Mouse (Mus musculus) forebrain, postnatal 0 days (tissue): Measurements from ENCODE around the gene Chd9. TPM values are rescaled to one million over a fixed set of nuclear protein-coding genes. Genes with fewer than 3 reads are reported as not detected.
A peak's percentile ranks its signal among the peaks of the same experiment; 100 is the strongest.

Experiments
- ATAC-seq: fragments of 200-750 bp; cut with Nextera tagmentation; 2 replicates; pipeline ENCODE4 v1.8.0; 2017; ENCODE audit warnings: mild to moderate bottlenecking, moderate library complexity
- DNase-seq: peaks from one replicate; pipeline ENCODE4 v3.0.0-alpha.2; 2015
- H3K27ac ChIP-seq: fragments of 300-500 bp; sonication (generic); 2 replicates; pipeline ENCODE4 v1.5.1; 2014; ENCODE audit warnings: low read depth, mild to moderate bottlenecking, antibody characterized with exemption, low read length, moderate library complexity, mixed read lengths
- H3K27me3 ChIP-seq: fragments of 300-500 bp; sonication (generic); 2 replicates; pipeline ENCODE4 v1.6.1; 2014; ENCODE audit warnings: mild to moderate bottlenecking, low read length, mixed read lengths; ENCODE audit not compliant: insufficient read depth
- H3K36me3 ChIP-seq: fragments of 300-500 bp; sonication (generic); 2 replicates; pipeline ENCODE4 v1.6.1; 2014; ENCODE audit warnings: mild to moderate bottlenecking, moderate library complexity; ENCODE audit not compliant: insufficient read depth
- H3K4me1 ChIP-seq: fragments of 300-500 bp; sonication (generic); 2 replicates; pipeline ENCODE4 v1.6.1; 2014; ENCODE audit warnings: antibody characterized with exemption; ENCODE audit not compliant: insufficient read depth
- H3K4me2 ChIP-seq: fragments of 300-500 bp; sonication (generic); 2 replicates; pipeline ENCODE4 v1.6.1; 2014; ENCODE audit warnings: low read depth, mild to moderate bottlenecking, moderate library complexity
- H3K4me3 ChIP-seq: fragments of 300-500 bp; sonication (generic); 2 replicates; pipeline ENCODE4 v1.5.1; 2014; ENCODE audit warnings: low read depth, low read length, mixed read lengths
- H3K9ac ChIP-seq: fragments of 300-500 bp; sonication (generic); 2 replicates; pipeline ENCODE4 v1.6.1; 2014; ENCODE audit warnings: mild to moderate bottlenecking
- H3K9me3 ChIP-seq: fragments of 300-500 bp; sonication (generic); 2 replicates; pipeline ENCODE4 v1.6.1; 2016; ENCODE audit warnings: low read length
- CTCF ChIP-seq: sonication (generic); IDR thresholded peaks from 2 replicates; pipeline ENCODE4 v1.5.1; 2016; ENCODE audit warnings: antibody characterized with exemption, control low read depth, low read depth
- WGBS: fragments of 180-500 bp; shearing (Covaris S2); extraction: QIAGEN DNeasy Blood & Tissue Kit; methylation state at CpG from one replicate; pipeline ENCODE4 v1.1.7; 2014; 5-methylcytosine and 5-hydroxymethylcytosine counted together
- polyA plus RNA-seq: library from polyadenylated mRNA; unstranded; fragments of >200 nt; fragmentation: Nextera tagmentation; extraction: Ambion mirVana; gene quantifications from 2 replicates; pipeline ENCODE4 v1.2.1, GENCODE M21; 2015
- total RNA-seq: library from RNA; depleted of rRNA; stranded (reverse); fragments of >200 nt; gene quantifications from 2 replicates; pipeline ENCODE4 v1.2.3, GENCODE M21; 2014

Gene Chd9
- total and polyA plus RNA-seq, 2 experiments from 2014 or later = 73.6 to 74.5 TPM

DNA sequence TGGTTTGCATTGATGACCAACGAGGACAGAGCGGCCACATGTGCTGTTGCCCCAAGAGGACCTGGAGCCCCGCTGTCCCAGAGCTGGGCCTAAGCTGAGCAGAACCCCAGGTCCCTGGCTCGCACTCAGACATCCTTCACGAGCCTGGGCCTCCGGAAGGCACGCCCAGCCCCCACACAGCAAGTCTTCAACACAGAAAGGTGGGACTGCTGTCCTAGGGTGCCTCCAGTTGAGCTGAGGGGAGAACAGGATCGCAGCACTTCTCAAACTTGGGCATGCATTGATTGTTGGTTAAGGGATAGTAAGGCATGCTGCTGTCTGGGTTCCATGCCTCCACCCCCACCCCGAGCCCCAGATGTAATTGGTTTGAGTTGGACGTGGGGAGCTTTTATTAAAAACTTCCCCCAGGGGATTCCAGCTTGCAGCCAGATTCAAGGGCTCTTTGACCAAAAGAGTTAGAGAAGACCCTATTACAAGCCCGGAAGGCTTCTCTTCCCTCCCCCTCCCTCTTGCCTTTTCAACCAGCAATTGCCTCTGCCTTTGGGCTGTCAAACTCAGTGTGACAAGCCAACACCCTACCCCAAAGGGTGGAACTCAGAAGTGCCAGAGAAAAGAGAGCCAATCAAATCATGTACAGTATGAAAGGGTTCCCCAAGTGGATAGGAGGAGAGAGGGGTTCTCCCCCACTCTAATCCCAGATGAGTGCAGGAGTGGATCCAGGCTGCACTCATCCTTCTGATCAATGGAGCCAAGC is 1.0 kb downstream of the Chd9 start:
- Histone ChIP-seq H3K27me3 (no peaks in the 10 kb centered on the region), H3K9ac (peak overlapping the region; percentile 61), H3K9me3 (no peaks in the 10 kb centered on the region), H3K4me3 (peak overlapping the region; percentile 50), H3K27ac (peak overlapping the region; percentile 57; the same call in 1 of the 2 replicates), H3K36me3 (no peaks in the 10 kb centered on the region), H3K4me2 (peak overlapping the region; percentile 84), H3K4me1 (peaks cover 4% of the 10 kb centered on the region; the same call in 1 of the 2 replicates)
- ATAC-seq (peak; percentile 56), DNase-seq (peak; percentile 46)
- WGBS = under 1% methylated on average over 11 of the region's 11 CpGs
- no peak for TF ChIP-seq CTCF

GRCm38 (mm10) chr8:90829825-90830224 is 1.7 kb downstream of the Chd9 start:
- Histone ChIP-seq H3K27ac (no peak overlapping the region), H3K4me2 (0 out of 2 replicates have a peak overlapping the region, but pooled peaks have one; percentile 84), H3K4me3 (no peak overlapping the region), H3K27me3 (no peaks in the 10 kb centered on the region), H3K9ac (no peak overlapping the region), H3K4me1 (peaks cover 4% of the 10 kb centered on the region; the same call in 1 of the 2 replicates), H3K36me3 (no peaks in the 10 kb centered on the region), H3K9me3 (no peaks in the 10 kb centered on the region)
- DNase-seq (no peak), ATAC-seq (no peak)
- WGBS = 65% methylated on average over 1 of the region's 1 CpGs
- no peak for TF ChIP-seq CTCF

GRCm38 (mm10) chr8:90830980-90831379 is 2.8 kb downstream of the Chd9 start:
- no peaks in the 10 kb centered on the region for H3K36me3 ChIP-seq
- H3K9me3 ChIP-seq = no peaks in the 10 kb centered on the region
- H3K27ac ChIP-seq = no peak overlapping the region
- H3K4me1 ChIP-seq = peaks cover 4% of the 10 kb centered on the region; the same call in 1 of the 2 replicates
- ATAC-seq = no peak
- no peak for DNase-seq
- no peak overlapping the region for H3K4me3 ChIP-seq
- 67% methylated on average over 8 of the region's 8 CpGs for WGBS
- H3K9ac ChIP-seq = no peak overlapping the region
- no peaks in the 10 kb centered on the region for H3K27me3 ChIP-seq
- H3K4me2 ChIP-seq = no peak overlapping the region
- TF ChIP-seq CTCF = no peak

DNA sequence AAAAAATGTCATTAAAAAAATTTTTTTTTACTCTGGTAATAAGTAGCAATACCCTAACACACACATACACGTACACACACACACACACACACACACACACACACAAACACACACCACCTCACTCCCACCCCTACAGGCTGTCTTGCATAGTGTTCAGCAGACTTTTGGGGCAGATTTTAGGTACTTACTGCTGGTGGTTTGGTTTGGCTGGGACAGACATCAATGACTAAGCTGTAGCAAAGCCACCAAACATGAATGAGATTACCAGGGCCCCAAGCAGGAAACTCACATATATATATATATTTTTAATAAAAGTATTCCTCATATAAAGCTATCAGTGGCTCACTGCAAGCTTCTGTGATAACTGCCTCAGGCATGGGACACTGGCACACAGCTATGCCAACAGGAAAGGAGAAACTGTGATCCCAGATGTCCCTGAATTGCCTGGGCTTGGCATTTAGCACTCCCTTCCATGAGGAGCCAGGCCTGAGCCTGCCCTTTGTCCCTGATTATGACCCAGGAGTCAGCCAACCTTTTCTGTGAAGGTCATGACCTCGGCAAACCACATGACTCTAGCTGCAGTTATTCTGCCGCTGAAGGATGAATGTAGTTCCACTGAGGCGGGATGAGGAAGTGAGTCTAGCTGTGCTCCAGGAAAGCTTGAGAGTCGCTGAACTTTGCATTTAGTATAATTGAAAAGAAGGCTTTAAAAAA is 4.6 kb downstream of the Chd9 start:
- Histone ChIP-seq H3K9ac (no peak overlapping the region), H3K27me3 (no peaks in the 10 kb centered on the region), H3K36me3 (no peaks in the 10 kb centered on the region), H3K4me2 (no peak overlapping the region), H3K4me1 (peaks cover 4% of the 10 kb centered on the region; the same call in 1 of the 2 replicates), H3K4me3 (no peak overlapping the region), H3K27ac (no peak overlapping the region), H3K9me3 (no peaks in the 10 kb centered on the region)
- ATAC-seq (no peak), DNase-seq (no peak)
- 56% methylated on average over 5 of the region's 5 CpGs for WGBS
- no peak for TF ChIP-seq CTCF

- 79% methylated on average over 6 of the region's 6 CpGs for WGBS
- DNase-seq = no peak
- H3K27ac ChIP-seq = no peak overlapping the region
- H3K36me3 ChIP-seq = no peaks in the 10 kb centered on the region
- no peak overlapping the region for H3K4me2 ChIP-seq
- no peak overlapping the region for H3K9ac ChIP-seq
- no peaks in the 10 kb centered on the region for H3K27me3 ChIP-seq
- H3K9me3 ChIP-seq = no peaks in the 10 kb centered on the region
- H3K4me1 ChIP-seq = peaks cover 4% of the 10 kb centered on the region; the same call in 1 of the 2 replicates
- H3K4me3 ChIP-seq = no peak overlapping the region
- no peak for ATAC-seq
- no peak for TF ChIP-seq CTCF
These were observed 5.6 kb downstream of the Chd9 start for GRCm38 (mm10) chr8:90833628-90834320.

DNA sequence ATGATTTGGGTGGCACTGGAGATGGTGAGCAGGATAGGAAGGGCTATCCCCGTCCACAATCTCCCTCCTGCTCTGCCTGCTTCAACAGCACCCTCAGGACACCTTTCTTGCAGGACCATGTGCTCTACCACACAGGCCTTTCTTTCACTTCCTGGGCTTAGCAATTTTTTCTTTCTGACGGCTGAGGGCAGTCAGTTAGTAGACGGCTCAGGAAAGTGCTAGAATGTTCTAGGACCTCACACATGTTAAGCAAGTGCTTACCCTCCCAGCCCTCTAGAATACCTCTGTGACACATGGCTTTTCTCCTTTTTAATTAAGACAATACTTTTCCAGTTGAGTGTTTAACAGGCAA is 6.1 kb downstream of the Chd9 start:
- Histone ChIP-seq H3K9ac (no peak overlapping the region), H3K27me3 (no peaks in the 10 kb centered on the region), H3K36me3 (no peaks in the 10 kb centered on the region), H3K27ac (no peak overlapping the region), H3K4me1 (no peaks in the 10 kb centered on the region), H3K9me3 (no peaks in the 10 kb centered on the region), H3K4me3 (no peak overlapping the region), H3K4me2 (no peak overlapping the region)
- no peak for TF ChIP-seq CTCF
- WGBS = 82% methylated on average over 3 of the region's 3 CpGs
- ATAC-seq (no peak), DNase-seq (no peak)
